Mouse (Mus musculus) cerebellum, adult (tissue): ENCODE results near the gene Itpr3.

Experiments
- ATAC-seq: cut with Nextera tagmentation; 2 replicates; pipeline ENCODE4 v1.9.2; 2017; ENCODE audit warnings: mild to moderate bottlenecking, moderate library complexity, mixed read lengths; ENCODE audit not compliant: insufficient number of reproducible peaks, low FRiP score, low TSS enrichment

Itpr3 gene

GRCm38 (mm10) chr17:27036465-27036864 lies 20.6 kb upstream of the Itpr3 start:
- ATAC-seq: no peak

- ATAC-seq: no peak
These were observed 18.6 kb upstream of the Itpr3 start for GRCm38 (mm10) chr17:27038335-27039050.

- no peak for ATAC-seq
These were observed 17.5 kb upstream of the Itpr3 start for GRCm38 (mm10) chr17:27039432-27040102.

GRCm38 (mm10) chr17:27040304-27041045 lies 16.6 kb upstream of the Itpr3 start:
- no peak for ATAC-seq

GRCm38 (mm10) chr17:27041046-27041786 lies 15.9 kb upstream of the Itpr3 start:
- no peak for ATAC-seq

- ATAC-seq: no peak
These were observed 15.4 kb upstream of the Itpr3 start for GRCm38 (mm10) chr17:27041787-27042055.

- no peak for ATAC-seq
These were observed 14.3 kb upstream of the Itpr3 start for GRCm38 (mm10) chr17:27042840-27043239.

- ATAC-seq: no peak
These were observed 11.9 kb upstream of the Itpr3 start for GRCm38 (mm10) chr17:27045164-27045563.

GRCm38 (mm10) chr17:27047762-27048444 lies 9.2 kb upstream of the Itpr3 start:
- ATAC-seq: no peak

- ATAC-seq: no peak
These were observed 8.5 kb upstream of the Itpr3 start for GRCm38 (mm10) chr17:27048445-27049239.

GRCm38 (mm10) chr17:27050853-27051252 lies 6.3 kb upstream of the Itpr3 start:
- ATAC-seq: no peak

GRCm38 (mm10) chr17:27051514-27051913 lies 5.6 kb upstream of the Itpr3 start:
- no peak for ATAC-seq

- no peak for ATAC-seq
These were observed 934 bp upstream of the Itpr3 start for GRCm38 (mm10) chr17:27056170-27056569.

- peak; percentile 17; the same call in 1 of the 2 replicates for ATAC-seq
These were observed 482 bp downstream of the Itpr3 start for GRCm38 (mm10) chr17:27057517-27058055.

- no peak for ATAC-seq
These were observed 3.6 kb downstream of the Itpr3 start for GRCm38 (mm10) chr17:27060698-27061097.

- ATAC-seq: no peak
These were observed 4.6 kb downstream of the Itpr3 start for GRCm38 (mm10) chr17:27061727-27062126.

GRCm38 (mm10) chr17:27062684-27063083 lies 5.6 kb downstream of the Itpr3 start:
- no peak for ATAC-seq

- ATAC-seq: no peak
These were observed 6.6 kb downstream of the Itpr3 start for GRCm38 (mm10) chr17:27063717-27064116.

GRCm38 (mm10) chr17:27064195-27064594 lies 7.1 kb downstream of the Itpr3 start:
- no peak for ATAC-seq
